Mouse (Mus musculus) midbrain, embryonic 16.5 days (tissue): ENCODE measurements around the gene Tcta. TPM values are rescaled to one million over a fixed set of nuclear protein-coding genes. Genes with fewer than 3 reads are reported as not detected.

Experiments used
- polyA plus RNA-seq: library from polyadenylated mRNA; unstranded; fragments of >200 nt; fragmentation: Nextera tagmentation; extraction: Ambion mirVana; gene quantifications from 2 replicates; pipeline ENCODE4 v1.2.1, GENCODE M21; 2015

Gene Tcta
- polyA plus RNA-seq, 1 experiment from 2014 or later = 47.9 TPM

Other genes starting within 250 kb of the Tcta start
- gene Mst1, start 225.7 kb downstream of the Tcta start, polyA plus RNA-seq = 0.09 TPM in 1 of 2 replicates, not detected in the other
- 53.4 and 53.9 TPM in 2 replicates for gene Rnf123, start 222.8 kb downstream of the Tcta start, polyA plus RNA-seq
- gene Apeh, start 211.6 kb downstream of the Tcta start, polyA plus RNA-seq = 46.0 and 50.8 TPM in 2 replicates
- gene Bsn, start 115.8 kb downstream of the Tcta start, polyA plus RNA-seq = 8.6 and 10.1 TPM in 2 replicates
- gene Dag1, start 42.2 kb downstream of the Tcta start, polyA plus RNA-seq = 67.9 and 79.5 TPM in 2 replicates
- 149 and 163 TPM in 2 replicates for gene Nicn1, start 15.7 kb downstream of the Tcta start, polyA plus RNA-seq
- 30.2 and 33.6 TPM in 2 replicates for gene Amt, start 9.3 kb downstream of the Tcta start, polyA plus RNA-seq
- 273 and 286 TPM in 2 replicates for gene Rhoa, start within 50 bp of the Tcta start, polyA plus RNA-seq
- gene Gpx1, start 32.7 kb upstream of the Tcta start, polyA plus RNA-seq = 434 and 456 TPM in 2 replicates
- gene Usp4, start 41.7 kb upstream of the Tcta start, polyA plus RNA-seq = 126 and 142 TPM in 2 replicates
- 2.3 and 2.5 TPM in 2 replicates for gene 1700102P08Rik, start 86.6 kb upstream of the Tcta start, polyA plus RNA-seq
- 1.7 and 2.6 TPM in 2 replicates for gene Ccdc36, start 122.3 kb upstream of the Tcta start, polyA plus RNA-seq
- not detected in 2 replicates for gene BC048562, start 130.3 kb upstream of the Tcta start, polyA plus RNA-seq
- gene Ccdc71, start 154.4 kb upstream of the Tcta start, polyA plus RNA-seq = 65.2 and 69.3 TPM in 2 replicates
- gene Klhdc8b, start 155.4 kb upstream of the Tcta start, polyA plus RNA-seq = 72.6 and 81.0 TPM in 2 replicates
- 18.6 and 19.3 TPM in 2 replicates for gene Lamb2, start 173.6 kb upstream of the Tcta start, polyA plus RNA-seq
- 68.6 and 71.5 TPM in 2 replicates for gene Usp19, start 184.4 kb upstream of the Tcta start, polyA plus RNA-seq
- gene Qars, start 201.5 kb upstream of the Tcta start, polyA plus RNA-seq = 56.6 and 68.2 TPM in 2 replicates
- gene Qrich1, start 210.6 kb upstream of the Tcta start, polyA plus RNA-seq = 119 and 132 TPM in 2 replicates